Mouse (Mus musculus): ENCODE measurements around the gene Tlr12.

DNA sequence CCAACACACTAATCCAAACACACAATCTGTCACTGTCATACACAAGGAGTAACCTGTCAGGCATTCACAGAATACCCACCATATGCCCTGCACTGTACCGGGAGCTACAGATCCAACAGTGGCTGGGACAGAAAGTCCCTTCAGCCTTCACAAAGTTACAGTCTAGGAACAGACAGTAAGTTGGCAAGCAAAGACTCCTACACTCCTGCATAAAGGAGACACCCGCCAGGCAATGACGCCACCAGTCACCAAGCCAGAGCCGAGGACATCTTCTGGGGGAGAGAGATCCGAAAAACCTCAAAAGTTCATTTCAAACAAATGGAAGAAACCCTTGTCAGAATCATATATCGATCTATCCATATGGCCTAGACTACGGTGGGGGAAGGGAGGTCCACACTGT lies 11.8 kb downstream of the Tlr12 start:
- TF ChIP-seq POLR2A (IDR thresholded peaks at IDR 0.05; ENCODE audit: low read depth, low read length) (no peak), CTCF (conservative IDR thresholded peaks at IDR 0.05; ENCODE audit: insufficient read depth, insufficient read length, low read depth, low read length) (no peak)
